Mouse (Mus musculus) c-Kit-negative CD71-positive TER-119-positive erythroid progenitor cells, embryonic 14.5 days (primary cell): ENCODE data around the gene Pthlh.
"Not testable (repeated sequence)": the region's sequence is repeated elsewhere in the genome, so short reads cannot be mapped to it uniquely, and the experiment has no call there.

Experiments used
- DNase-seq: peaks from one replicate; pipeline ENCODE4 v3.0.0-alpha.2; 2013; ENCODE audit warnings: low read depth, low spot score

Gene Pthlh

GRCm38 (mm10) chr6:147263587-147264565 is at the start of gene Pthlh:
Pthlh (minus strand) TSS chr6:147264183.
- no peak for DNase-seq

GRCm38 (mm10) chr6:147313331-147313730 is 49.3 kb upstream of the Pthlh start:
- DNase-seq, result no peak

- DNase-seq, result no peak
Measured at GRCm38 (mm10) chr6:147310435-147310978, 46.5 kb upstream of the Pthlh start.

- no peak for DNase-seq
Measured at GRCm38 (mm10) chr6:147310035-147310434, 46.1 kb upstream of the Pthlh start.

- DNase-seq, result not testable (repeated sequence)
Measured at GRCm38 (mm10) chr6:147304236-147304635, 40.3 kb upstream of the Pthlh start.

GRCm38 (mm10) chr6:147299607-147300006 is 35.6 kb upstream of the Pthlh start:
- DNase-seq, result no peak

GRCm38 (mm10) chr6:147279309-147279708 is 15.3 kb upstream of the Pthlh start:
- no peak for DNase-seq

- DNase-seq, result no peak
Measured at GRCm38 (mm10) chr6:147268143-147268790, 4.3 kb upstream of the Pthlh start.

GRCm38 (mm10) chr6:147266466-147266865 is 2.5 kb upstream of the Pthlh start:
- DNase-seq, result no peak

- no peak for DNase-seq
Measured at GRCm38 (mm10) chr6:147263178-147263577, 805 bp downstream of the Pthlh start.

- no peak for DNase-seq
Measured at GRCm38 (mm10) chr6:147261616-147262015, 2.4 kb downstream of the Pthlh start.

- DNase-seq, result no peak
Measured at GRCm38 (mm10) chr6:147260766-147261165, 3.2 kb downstream of the Pthlh start.

- DNase-seq, result no peak
Measured at GRCm38 (mm10) chr6:147247782-147248181, 16.2 kb downstream of the Pthlh start.

- no peak for DNase-seq
Measured at GRCm38 (mm10) chr6:147244294-147244693, 19.7 kb downstream of the Pthlh start.

- DNase-seq, result no peak
Measured at GRCm38 (mm10) chr6:147243655-147244054, 20.3 kb downstream of the Pthlh start.

- DNase-seq, result no peak
Measured at GRCm38 (mm10) chr6:147241541-147241940, 22.4 kb downstream of the Pthlh start.

GRCm38 (mm10) chr6:147240203-147240804 is 23.7 kb downstream of the Pthlh start:
- DNase-seq, result no peak

GRCm38 (mm10) chr6:147226696-147227095 is 37.3 kb downstream of the Pthlh start:
- no peak for DNase-seq

- no peak for DNase-seq
Measured at GRCm38 (mm10) chr6:147219099-147219498, 44.9 kb downstream of the Pthlh start.

- no peak for DNase-seq
Measured at GRCm38 (mm10) chr6:147216156-147216555, 47.8 kb downstream of the Pthlh start.

- no peak for DNase-seq
Measured at GRCm38 (mm10) chr6:147207821-147208330, 56.1 kb downstream of the Pthlh start.
